Mouse (Mus musculus) CH12.LX (cell line): ENCODE results near the gene Spen. TPM values are rescaled to one million over a fixed set of nuclear protein-coding genes. Genes with fewer than 3 reads are reported as not detected.

Experiments used
- DNase-seq: peaks from one replicate; pipeline ENCODE4 v3.0.0-alpha.2; 2013; ENCODE audit errors: extremely low read depth
- H3K27ac ChIP-seq: 2 replicates; pipeline ENCODE4 v1.5.1; 2012; ENCODE audit warnings: low read depth, mild to moderate bottlenecking, control low read depth, moderate library complexity; ENCODE audit not compliant: insufficient read depth
- H3K27me3 ChIP-seq: replicated peaks from 2 replicates; pipeline ENCODE3; 2012; ENCODE audit warnings: inconsistent platforms
- H3K36me3 ChIP-seq, 2 experiments: replicated peaks in 1 of 2; 2 replicates each; pipeline versions ENCODE3 to v1.6.1; 2012; ENCODE audit warnings: inconsistent platforms in 1 of 2, low read length in 1 of 2, mild to moderate bottlenecking in 1 of 2, mixed read lengths in 1 of 2, moderate library complexity in 1 of 2; ENCODE audit not compliant: control insufficient read depth in 1 of 2, insufficient read depth in 1 of 2
- H3K4me1 ChIP-seq, 2 experiments: 2 replicates each; pipeline ENCODE4 v1.6.1; 2012; ENCODE audit warnings: inconsistent platforms in 1 of 2, moderate library complexity in 1 of 2; ENCODE audit not compliant: insufficient read depth in 2 of 2, control insufficient read depth in 1 of 2
- H3K4me2 ChIP-seq: 2 replicates; pipeline ENCODE4 v1.6.1; 2012; ENCODE audit warnings: low read depth, mild to moderate bottlenecking, control low read depth; ENCODE audit not compliant: poor library complexity, insufficient read depth, severe bottlenecking
- H3K4me3 ChIP-seq, 3 experiments: fragments of 150-350 bp in 1 of 3; sonication (generic) in 1 of 3; replicated peaks in 1 of 3; 2 replicates each; pipeline versions ENCODE3 to v1.5.1; 2011 to 2012; ENCODE audit warnings: low read depth in 2 of 3, low read length in 2 of 3, mild to moderate bottlenecking in 2 of 3, moderate library complexity in 2 of 3, control low read depth in 1 of 3, improper control_type of control experiment in 1 of 3, inconsistent platforms in 1 of 3, mixed read lengths in 1 of 3; ENCODE audit not compliant: poor library complexity in 1 of 3
- H3K79me2 ChIP-seq: replicated peaks from 2 replicates; pipeline ENCODE4 v1.6.1; 2012; ENCODE audit warnings: mild to moderate bottlenecking, moderate library complexity; ENCODE audit not compliant: control insufficient read depth, poor library complexity, insufficient read depth, severe bottlenecking; ENCODE audit errors: extremely low read depth
- H3K9ac ChIP-seq: 2 replicates; pipeline ENCODE4 v1.6.1; 2012; ENCODE audit warnings: low read depth, mild to moderate bottlenecking, control low read depth, moderate library complexity; ENCODE audit not compliant: insufficient read depth
- H3K9me3 ChIP-seq: replicated peaks from 2 replicates; pipeline ENCODE3; 2012; ENCODE audit warnings: low read length, inconsistent platforms, mixed read lengths
- BHLHE40 ChIP-seq: IDR thresholded peaks from 2 replicates; pipeline ENCODE4 v1.6.1; 2011; ENCODE audit warnings: mild to moderate bottlenecking, low read depth, low read length, improper control_type of control experiment
- CHD1 ChIP-seq: IDR thresholded peaks from 2 replicates; pipeline ENCODE4 v1.6.1; 2012; ENCODE audit warnings: low read depth, low read length, improper control_type of control experiment, inconsistent platforms
- CTCF ChIP-seq, 2 experiments: IDR thresholded peaks in 1 of 2; conservative IDR thresholded peaks in 1 of 2; 2 replicates each; pipeline ENCODE4 v1.5.1; 2011 to 2012; ENCODE audit warnings: low read depth in 2 of 2, low read length in 2 of 2, improper control_type of control experiment in 1 of 2, inconsistent platforms in 1 of 2, mild to moderate bottlenecking in 1 of 2, moderate library complexity in 1 of 2
- E2F4 ChIP-seq: IDR thresholded peaks from 2 replicates; pipeline ENCODE4 v1.6.1; 2011; ENCODE audit warnings: low read depth, low read length, improper control_type of control experiment; ENCODE audit not compliant: insufficient replicate concordance
- GABPA ChIP-seq: IDR thresholded peaks from 2 replicates; pipeline ENCODE4 v1.6.1; 2012; ENCODE audit warnings: low read depth, low read length, improper control_type of control experiment, inconsistent platforms; ENCODE audit not compliant: insufficient replicate concordance
- HCFC1 ChIP-seq: IDR thresholded peaks from 2 replicates; pipeline ENCODE4 v1.6.1; 2012; ENCODE audit warnings: low read depth, mild to moderate bottlenecking, inconsistent platforms, low read length, improper control_type of control experiment
- IRF4 ChIP-seq: IDR thresholded peaks from 2 replicates; pipeline ENCODE4 v1.6.1; 2014; ENCODE audit warnings: low read depth, mild to moderate bottlenecking, inconsistent platforms, low read length, improper control_type of control experiment
- JUN ChIP-seq: IDR thresholded peaks from 2 replicates; pipeline ENCODE4 v1.6.1; 2011; ENCODE audit warnings: low read depth, mild to moderate bottlenecking, low read length, improper control_type of control experiment, moderate library complexity; ENCODE audit not compliant: insufficient read depth
- KAT2A ChIP-seq: IDR thresholded peaks from 2 replicates; pipeline ENCODE4 v1.6.1; 2012; ENCODE audit warnings: low read length, improper control_type of control experiment, inconsistent platforms; ENCODE audit not compliant: insufficient replicate concordance
- MAFK ChIP-seq: IDR thresholded peaks from 2 replicates; pipeline ENCODE4 v1.6.1; 2011; ENCODE audit warnings: low read length, improper control_type of control experiment; ENCODE audit not compliant: insufficient replicate concordance
- MAZ ChIP-seq: IDR thresholded peaks from 2 replicates; pipeline ENCODE4 v1.6.1; 2012; ENCODE audit warnings: low read depth, mild to moderate bottlenecking, inconsistent platforms, low read length, improper control_type of control experiment, moderate library complexity
- MEF2A ChIP-seq: IDR thresholded peaks from 2 replicates; pipeline ENCODE4 v1.6.1; 2014; ENCODE audit warnings: low read depth, mild to moderate bottlenecking, inconsistent platforms, low read length, improper control_type of control experiment, borderline replicate concordance
- MYC ChIP-seq: IDR thresholded peaks from 2 replicates; pipeline ENCODE4 v1.6.1; 2011; ENCODE audit warnings: low read depth, mild to moderate bottlenecking, improper control_type of control experiment, low read length
- NELFE ChIP-seq: IDR thresholded peaks from 2 replicates; pipeline ENCODE4 v1.6.1; 2011; ENCODE audit warnings: low read depth, low read length, improper control_type of control experiment
- NRF1 ChIP-seq: IDR thresholded peaks from 2 replicates; pipeline ENCODE4 v1.6.1; 2014; ENCODE audit warnings: low read depth, mild to moderate bottlenecking, inconsistent platforms, low read length, improper control_type of control experiment, moderate library complexity
- POLR2A ChIP-seq: IDR thresholded peaks from 2 replicates; pipeline ENCODE4 v1.6.1; 2011; ENCODE audit warnings: low read depth, mild to moderate bottlenecking, improper control_type of control experiment, low read length
- RCOR1 ChIP-seq: conservative IDR thresholded peaks from 2 replicates; pipeline ENCODE4 v1.6.1; 2012; ENCODE audit warnings: low read depth, mild to moderate bottlenecking, inconsistent platforms, low read length, improper control_type of control experiment
- SMC3 ChIP-seq: IDR thresholded peaks from 2 replicates; pipeline ENCODE4 v1.6.1; 2011; ENCODE audit warnings: low read depth, low read length, improper control_type of control experiment
- TBP ChIP-seq: conservative IDR thresholded peaks from 2 replicates; pipeline ENCODE4 v1.6.1; 2011; ENCODE audit warnings: low read depth, low read length, improper control_type of control experiment
- TCF12 ChIP-seq: IDR thresholded peaks from 2 replicates; pipeline ENCODE4 v1.6.1; 2014; ENCODE audit warnings: low read depth, mild to moderate bottlenecking, inconsistent platforms, low read length, improper control_type of control experiment
- UBTF ChIP-seq: IDR thresholded peaks from 2 replicates; pipeline ENCODE4 v1.6.1; 2012; ENCODE audit warnings: low read depth, mild to moderate bottlenecking, inconsistent platforms, low read length, improper control_type of control experiment, moderate library complexity
- USF2 ChIP-seq: conservative IDR thresholded peaks from 2 replicates; pipeline ENCODE4 v1.6.1; 2011; ENCODE audit warnings: low read depth, low read length, improper control_type of control experiment
- ZMIZ1 ChIP-seq: IDR thresholded peaks from 2 replicates; pipeline ENCODE4 v1.6.1; 2012; ENCODE audit warnings: low read depth, mild to moderate bottlenecking, inconsistent platforms, low read length, improper control_type of control experiment
- ZNF384 ChIP-seq: IDR thresholded peaks from 2 replicates; pipeline ENCODE4 v1.6.1; 2012; ENCODE audit warnings: low read depth, low read length, improper control_type of control experiment, inconsistent platforms
- dilution Hi-C: fragments of 300-500 bp; cut with MboI; formaldehyde crosslinking; loops from 2 replicates; pipeline ENCODE4 v1.14.3; 2020; ENCODE audit warnings: low sequenced_read_pairs; ENCODE audit not compliant: extremely low pct_unique_long_range_greater_than_20kb, extremely low pct_ligation_motif_present
- in situ Hi-C: fragments of 300-500 bp; cut with MboI; formaldehyde crosslinking; loops from 3 replicates; pipeline ENCODE4 v1.14.3; 2019; ENCODE audit warnings: low sequenced_read_pairs, low pct_ligation_motif_present, low pct_unique_long_range_greater_than_20kb, mixed read lengths
- polyA plus RNA-seq: library from polyadenylated mRNA; unstranded; fragments of >175 nt; gene quantifications from 2 replicates; pipeline ENCODE4 v1.2.1, GENCODE M21; 2012; ENCODE audit warnings: low read depth; ENCODE audit not compliant: insufficient read length
- total RNA-seq, 2 experiments: library from RNA; depleted of rRNA; stranded (reverse); fragments of 300-350 nt in 1 of 2; fragments of >200 nt in 1 of 2; gene quantifications; 2 replicates each; pipeline ENCODE4 v1.2.3; 2012 to 2014

Spen gene
- total and polyA plus RNA-seq, 3 experiments = 4.0 to 21.6 (median 10.2) TPM

GRCm38 (mm10) chr4:141573359-141573966 is 35.1 kb upstream of the Spen start:
- no peak overlapping the region for H3K9ac ChIP-seq
- H3K79me2 ChIP-seq = no peaks in the 10 kb centered on the region
- no peak for TF ChIP-seq MYC
- no peak for TF ChIP-seq RCOR1
- no peak for TF ChIP-seq ZNF384
- TF ChIP-seq GABPA = no peak
- no peak for TF ChIP-seq NELFE
- TF ChIP-seq ZMIZ1 = no peak
- TF ChIP-seq TCF12 = no peak
- TF ChIP-seq SMC3 = no peak
- TF ChIP-seq NRF1 = no peak
- TF ChIP-seq CTCF (conservative IDR thresholded peaks at IDR 0.05 in 1 of 2, IDR thresholded peaks at IDR 0.05 in 1 of 2; ENCODE audit: low read depth in 2 of 2, low read length in 2 of 2) = no peak
- no peak for TF ChIP-seq E2F4
- TF ChIP-seq HCFC1 = no peak
- TF ChIP-seq CHD1 = no peak
- no peak for TF ChIP-seq IRF4
- no peak for TF ChIP-seq UBTF
- no peak for TF ChIP-seq USF2
- dilution Hi-C loops (no loop called here), in situ Hi-C loops (no loop called here)
- DNase-seq = no peak
- H3K36me3 ChIP-seq = no peaks in the 10 kb centered on the region
- peaks cover 3% of the 10 kb centered on the region for H3K9me3 ChIP-seq
- H3K27ac ChIP-seq = no peak overlapping the region
- H3K27me3 ChIP-seq = no peaks in the 10 kb centered on the region
- H3K4me2 ChIP-seq = no peak overlapping the region
- H3K4me3 ChIP-seq = no peak overlapping the region
- peaks cover 3 to 24% of the 10 kb centered on the region in 2 experiments for H3K4me1 ChIP-seq

- in situ Hi-C loops = no loop called here
- no peak for DNase-seq
- Histone ChIP-seq H3K79me2 (no peaks in the 10 kb centered on the region), H3K9ac (no peak overlapping the region), H3K4me1 (peaks cover 3 to 24% of the 10 kb centered on the region in 2 experiments), H3K27me3 (no peaks in the 10 kb centered on the region), H3K9me3 (peaks cover 3% of the 10 kb centered on the region), H3K36me3 (no peaks in the 10 kb centered on the region), H3K27ac (no peak overlapping the region), H3K4me3 (no peak overlapping the region), H3K4me2 (no peak overlapping the region)
- TF ChIP-seq MEF2A (no peak), SMC3 (no peak), MAZ (no peak), POLR2A (no peak), JUN (no peak), MAFK (no peak), TCF12 (no peak), KAT2A (no peak), NELFE (no peak), BHLHE40 (no peak), RCOR1 (no peak), TBP (no peak)
- dilution Hi-C loops = no loop called here
Observed at GRCm38 (mm10) chr4:141572668-141573358, 34.4 kb upstream of the Spen start.
